Mouse (Mus musculus): Measurements from ENCODE around the gene Bcl6.

The Bcl6 gene

DNA sequence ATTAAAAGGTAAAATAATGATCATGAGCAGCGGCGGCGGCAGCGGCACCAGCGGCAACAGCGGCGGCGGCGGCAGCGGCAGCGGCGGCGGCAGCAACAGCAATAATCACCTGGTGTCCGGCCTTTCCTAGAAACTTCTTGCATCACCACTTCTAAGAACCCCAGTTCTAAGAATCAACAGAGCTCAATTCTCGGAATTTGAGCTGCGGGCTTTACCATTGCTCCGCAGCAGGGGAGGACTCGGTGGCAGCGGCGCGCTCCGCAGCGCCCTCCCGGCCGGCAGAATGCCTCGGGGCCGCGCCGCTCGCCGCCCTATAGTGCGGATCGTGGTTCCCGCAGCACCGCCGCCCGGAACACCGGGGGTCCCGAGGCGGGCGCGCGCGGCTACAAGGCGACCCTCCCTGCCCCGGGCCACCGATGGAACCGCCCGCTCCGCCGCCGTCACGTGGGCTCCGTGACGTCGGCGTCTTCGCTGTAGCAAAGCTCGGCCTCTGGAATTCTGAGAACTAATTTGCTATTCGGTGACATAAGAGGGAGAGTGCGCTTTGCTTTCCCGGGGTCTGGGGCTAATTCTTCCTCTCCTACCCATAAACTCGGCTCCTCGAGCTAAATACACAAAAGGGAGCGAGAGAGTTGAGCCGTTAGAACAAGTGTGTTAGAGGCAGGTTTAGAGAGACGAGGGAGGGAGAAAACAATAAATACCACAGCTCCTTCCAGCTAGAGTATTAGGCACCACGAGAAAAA lies at the start of gene Bcl6, which contains the start of gene Gm37419:
TSS of gene Bcl6 (minus strand) at position 387 of the 743 bp plus-strand sequence.
TSS of gene Gm37419 (plus strand) at position 17 of the 743 bp plus-strand sequence.
- peak in 1 of 2 experiments; percentile 85 for DNase-seq (ENCODE audit: low spot score in 2 of 2)

DNA sequence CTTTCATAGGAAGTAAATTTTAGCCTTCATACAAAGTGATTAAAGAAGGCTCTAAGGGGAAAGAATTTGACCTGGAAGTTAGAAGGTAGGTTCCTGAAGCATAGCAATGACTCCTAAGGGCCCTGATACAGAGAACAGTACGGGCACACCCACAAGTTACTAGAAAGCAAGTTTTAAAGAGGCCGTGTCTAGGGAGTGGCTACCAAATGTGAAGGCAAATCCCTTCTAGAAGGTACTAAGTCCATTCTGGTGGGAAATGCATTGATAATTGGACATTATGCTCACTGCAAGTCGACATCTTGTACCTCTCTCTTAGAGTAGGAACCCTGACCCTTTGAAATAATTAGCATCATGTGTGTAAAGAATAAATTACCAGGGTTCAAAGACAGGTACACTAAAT lies 47.7 kb upstream of the Bcl6 start:
- DNase-seq (ENCODE audit: low spot score in 2 of 2), result no peak

GRCm38 (mm10) chr16:24035767-24036166 lies 47.1 kb upstream of the Bcl6 start:
- DNase-seq (ENCODE audit: low spot score in 2 of 2), result no peak

GRCm38 (mm10) chr16:24034450-24034849 lies 45.8 kb upstream of the Bcl6 start:
- no peak for DNase-seq (ENCODE audit: low spot score in 2 of 2)

- DNase-seq (ENCODE audit: low spot score in 2 of 2), result no peak
Measured at GRCm38 (mm10) chr16:24033259-24033658, 44.6 kb upstream of the Bcl6 start.

DNA sequence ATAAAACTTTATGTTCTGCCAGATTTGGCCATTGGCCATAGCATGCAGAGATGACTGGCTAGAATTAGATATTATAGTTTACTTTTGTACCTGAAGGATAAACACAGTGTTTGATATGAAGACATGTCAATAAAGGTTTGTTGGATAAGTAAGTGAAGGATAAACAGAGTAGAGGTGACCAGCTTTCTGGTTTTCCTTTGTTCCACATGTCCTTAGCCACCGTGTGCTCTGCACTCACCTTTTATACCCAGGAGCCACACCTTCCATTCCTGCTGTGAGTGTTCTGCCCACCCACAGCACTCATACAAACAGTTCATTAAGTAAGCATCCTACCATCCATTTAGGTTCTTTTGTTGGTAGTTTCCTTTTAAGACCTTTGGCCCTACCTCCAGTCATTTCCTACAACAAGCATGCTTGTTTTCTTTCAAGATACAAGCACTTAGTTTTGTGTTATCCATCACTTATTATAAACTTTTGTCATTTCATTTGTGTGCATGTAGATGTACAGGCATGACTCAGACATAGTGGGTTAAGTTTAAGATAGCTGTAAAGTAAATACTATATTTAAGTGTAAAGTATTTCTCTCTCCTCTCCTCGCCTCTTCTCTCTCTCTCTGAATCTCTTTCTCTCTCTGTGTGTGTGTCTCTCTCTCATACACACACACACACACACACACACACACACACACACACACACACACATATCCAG lies 41.5 kb upstream of the Bcl6 start:
- no peak for DNase-seq (ENCODE audit: low spot score in 2 of 2)

DNA sequence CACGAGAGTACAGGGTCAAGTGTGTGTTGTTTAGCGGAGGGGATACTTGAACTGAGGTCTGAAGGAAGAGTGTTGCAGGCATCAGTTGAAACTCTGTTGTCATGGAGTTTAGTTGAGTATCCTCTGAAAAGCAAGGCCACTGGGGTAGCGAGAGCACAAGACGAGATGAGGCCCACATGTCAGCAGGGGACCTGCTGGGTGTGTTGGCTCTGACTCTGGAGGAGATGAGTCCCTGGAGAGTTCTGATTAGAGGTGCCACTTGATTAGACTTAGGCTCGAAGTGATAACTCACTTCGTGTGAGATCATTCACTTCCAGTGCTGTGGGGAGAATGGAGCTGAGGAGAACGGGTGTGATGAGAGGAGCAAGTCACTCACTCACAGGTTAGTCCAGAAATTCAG lies 36.8 kb upstream of the Bcl6 start:
- no peak for DNase-seq (ENCODE audit: low spot score in 2 of 2)

DNA sequence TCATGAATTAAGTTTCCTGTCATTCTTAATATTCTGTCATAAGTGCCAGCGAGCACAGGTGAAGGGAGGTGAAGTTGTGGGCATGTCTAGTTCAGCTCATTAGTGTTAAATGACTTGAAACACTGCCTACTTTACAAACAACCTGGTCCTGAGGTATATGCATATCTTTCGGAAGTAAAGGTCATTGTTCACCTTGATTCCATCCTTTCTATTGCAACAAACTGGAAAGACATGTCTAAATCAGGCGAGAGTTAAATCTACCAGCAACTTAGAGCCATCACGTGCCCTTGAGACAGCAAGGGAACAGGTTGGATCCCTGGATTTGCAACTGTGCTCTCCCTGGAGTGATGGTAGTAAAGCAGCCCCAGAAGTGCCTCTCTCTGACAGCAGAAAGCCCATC lies 34.0 kb upstream of the Bcl6 start:
- DNase-seq (ENCODE audit: low spot score in 2 of 2), result no peak

- DNase-seq (ENCODE audit: low spot score in 2 of 2), result no peak
Measured at GRCm38 (mm10) chr16:24021722-24022121, 33.1 kb upstream of the Bcl6 start.

- DNase-seq (ENCODE audit: low spot score in 2 of 2), result no peak
Measured at GRCm38 (mm10) chr16:24016742-24017141, 28.1 kb upstream of the Bcl6 start.

GRCm38 (mm10) chr16:24016273-24016672 lies 27.6 kb upstream of the Bcl6 start:
- DNase-seq (ENCODE audit: low spot score in 2 of 2), result no peak

- DNase-seq (ENCODE audit: low spot score in 2 of 2), result no peak
Measured at GRCm38 (mm10) chr16:24014378-24014777, 25.7 kb upstream of the Bcl6 start.

- no peak for DNase-seq (ENCODE audit: low spot score in 2 of 2)
Measured at GRCm38 (mm10) chr16:24012066-24012465, 23.4 kb upstream of the Bcl6 start.

- no peak for DNase-seq (ENCODE audit: low spot score in 2 of 2)
Measured at GRCm38 (mm10) chr16:24011306-24011705, 22.7 kb upstream of the Bcl6 start.

GRCm38 (mm10) chr16:24009891-24010290 lies 21.2 kb upstream of the Bcl6 start:
- DNase-seq (ENCODE audit: low spot score in 2 of 2), result no peak

DNA sequence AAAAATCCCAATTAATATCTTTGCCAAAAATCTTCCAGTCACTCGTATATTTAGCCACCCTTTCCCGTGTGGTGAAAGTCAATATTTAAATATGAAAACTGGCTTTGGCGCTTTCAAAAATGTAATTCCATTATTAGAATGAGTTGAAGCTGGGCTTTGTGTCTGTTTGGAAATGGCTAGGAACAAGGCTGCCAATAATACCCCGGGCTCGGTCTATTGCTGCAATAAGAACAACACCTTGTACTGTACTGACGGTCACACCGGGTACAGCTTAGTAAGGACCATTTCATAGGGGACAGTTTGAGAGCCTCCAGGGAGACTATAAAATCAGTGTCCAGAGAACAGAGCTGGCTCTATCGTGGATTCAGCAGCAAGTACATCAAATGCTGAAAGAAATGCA lies 17.3 kb upstream of the Bcl6 start:
- DNase-seq (ENCODE audit: low spot score in 2 of 2), result no peak

DNA sequence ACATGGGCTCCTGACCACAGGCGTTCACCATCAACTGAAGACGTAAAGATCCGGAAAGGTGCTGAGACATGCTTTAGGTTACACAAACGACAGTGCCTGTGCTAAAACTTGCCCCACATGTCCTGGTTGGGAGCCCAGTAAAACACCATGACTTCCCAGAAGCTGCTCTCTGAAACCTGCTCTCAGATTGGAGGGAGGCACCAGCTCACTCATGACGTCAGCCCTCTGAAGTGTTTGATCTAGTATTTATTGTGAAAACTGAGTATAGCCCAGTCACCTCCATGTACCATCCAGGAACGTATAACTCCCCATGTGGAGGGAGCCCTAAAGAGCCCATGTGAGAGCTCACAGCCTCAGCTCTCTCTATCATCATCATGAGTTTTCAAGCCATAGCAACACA lies 9.3 kb upstream of the Bcl6 start:
- no peak for DNase-seq (ENCODE audit: low spot score in 2 of 2)

DNA sequence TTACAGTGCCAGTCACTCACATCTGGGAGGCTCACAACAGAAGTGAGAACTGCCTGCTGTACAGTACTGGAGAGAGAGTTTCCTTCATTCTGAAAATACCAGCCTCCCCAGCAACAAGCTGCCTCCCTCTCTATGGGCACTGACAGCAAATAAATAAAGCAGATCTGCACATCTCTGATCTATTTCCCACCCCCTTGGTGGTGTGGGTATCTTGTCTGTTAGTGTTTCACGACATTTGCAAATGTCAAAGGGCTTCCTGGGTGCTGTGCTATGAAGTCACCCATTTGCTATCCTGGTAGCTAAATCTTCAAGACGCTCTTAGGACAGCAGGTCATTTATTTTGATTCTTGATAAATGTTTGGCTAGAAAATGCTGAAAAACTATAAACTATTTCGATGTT lies 8.6 kb upstream of the Bcl6 start:
- DNase-seq (ENCODE audit: low spot score in 2 of 2), result no peak

- DNase-seq (ENCODE audit: low spot score in 2 of 2), result no peak
Measured at GRCm38 (mm10) chr16:23996342-23996741, 7.7 kb upstream of the Bcl6 start.

- DNase-seq (ENCODE audit: low spot score in 2 of 2), result no peak
Measured at GRCm38 (mm10) chr16:23993351-23994321, 5.0 kb upstream of the Bcl6 start.

- DNase-seq (ENCODE audit: low spot score in 2 of 2), result no peak
Measured at GRCm38 (mm10) chr16:23991846-23992580, 3.4 kb upstream of the Bcl6 start.

Data from frontal cortex, postnatal 10 days (tissue).